Mouse (Mus musculus) E14TG2a.4 (cell line): ENCODE measurements around the gene Mapkap1.

ENCODE experiments used
- CTCF ChIP-seq: conservative IDR thresholded peaks from 2 replicates; pipeline ENCODE4 v1.5.1; 2014; ENCODE audit warnings: low read length
- NANOG ChIP-seq: IDR thresholded peaks from 2 replicates; pipeline ENCODE4 v1.6.1; 2014; ENCODE audit warnings: borderline replicate concordance, low read length, mixed read lengths
- POU5F1 ChIP-seq: IDR thresholded peaks from 2 replicates; pipeline ENCODE4 v1.6.1; 2014; ENCODE audit warnings: low read length, borderline replicate concordance

DNA sequence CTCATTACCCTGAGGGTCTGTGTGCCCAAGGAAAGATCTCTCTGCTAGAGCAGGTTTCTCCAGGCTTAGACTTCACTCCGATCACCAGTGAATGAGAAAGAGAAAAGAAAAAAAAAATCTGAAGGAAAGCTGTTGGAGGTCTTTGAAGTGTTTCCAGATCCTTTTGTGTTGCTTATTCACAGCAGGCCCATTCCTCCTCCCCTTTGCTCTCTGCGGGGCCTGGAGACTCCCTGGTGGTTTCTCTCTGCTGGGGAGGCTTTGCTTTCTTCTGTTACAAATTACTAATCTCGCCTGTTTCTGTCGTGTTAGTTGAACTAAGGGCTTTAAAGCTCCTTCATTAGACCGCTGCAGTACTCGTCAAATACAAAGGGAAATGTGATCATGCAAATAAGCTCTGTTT is 163.8 kb downstream of the Mapkap1 start:
- no peak for TF ChIP-seq CTCF
- TF ChIP-seq NANOG, result peak; percentile 75
- no peak for TF ChIP-seq POU5F1
